Mouse (Mus musculus) layer of hippocampus, postnatal 10 days (tissue): Measurements from ENCODE around the gene Sdhd. TPM values are rescaled to one million over a fixed set of nuclear protein-coding genes. Genes with fewer than 3 reads are reported as not detected.

Experiments used
- total RNA-seq, 2 experiments: library from RNA; stranded (reverse); gene quantifications; 2 replicates each; pipeline ENCODE4 v1.2.3; 2021

Sdhd gene
- total RNA-seq, 2 experiments from 2014 or later: 140 to 155 TPM

Other genes starting within 250 kb of the Sdhd start
- under 1 TPM in 1 of 2 experiments, not detected in 1; 0.27 TPM for gene Plet1, start 109.3 kb downstream of the Sdhd start, total RNA-seq
- 10 to 100 TPM; 38.2 to 42.9 TPM for gene Pts, start 75.1 kb downstream of the Sdhd start, total RNA-seq
- gene Il18, start 49.0 kb downstream of the Sdhd start, total RNA-seq: 10 to 100 TPM; 23.8 to 27.2 TPM
- gene Bco2, start 48.6 kb downstream of the Sdhd start, total RNA-seq: 1 to 10 TPM; 1.9 to 2.0 TPM
- not detected for gene Tex12, start 42.5 kb downstream of the Sdhd start, total RNA-seq
- gene Timm8b, start 98 bp upstream of the Sdhd start, total RNA-seq: 100 to 1,000 TPM; 217 to 234 TPM
- gene Pih1d2, start 13.5 kb upstream of the Sdhd start, total RNA-seq: 1 to 10 TPM; 1.9 to 3.1 TPM
- 10 to 100 TPM; 24.4 to 26.4 TPM for gene Nkapd1, start 13.7 kb upstream of the Sdhd start, total RNA-seq
- 100 to 1,000 TPM; 128 to 140 TPM for gene Dlat, start 56.0 kb upstream of the Sdhd start, total RNA-seq
- gene Dixdc1, start 135.7 kb upstream of the Sdhd start, total RNA-seq: 10 to 100 TPM; 65.0 to 66.6 TPM
- 1 to 10 TPM; 1.3 to 1.8 TPM for gene 2310030G06Rik, start 142.7 kb upstream of the Sdhd start, total RNA-seq
- 10 to 100 TPM; 43.1 to 44.7 TPM for gene Cryab, start 147.5 kb upstream of the Sdhd start, total RNA-seq
- gene Hspb2, start 148.5 kb upstream of the Sdhd start, total RNA-seq: 1 to 10 TPM in 1 of 2 experiments, under 1 TPM in 1; 0.85 to 1.1 TPM
- gene Fdxacb1, start 164.4 kb upstream of the Sdhd start, total RNA-seq: 1 to 10 TPM; 5.5 to 6.2 TPM
- 10 to 100 TPM; 35.3 to 35.6 TPM for gene Alg9, start 171.2 kb upstream of the Sdhd start, total RNA-seq
- 10 to 100 TPM; 25.8 to 29.4 TPM for gene 1110032A03Rik, start 171.7 kb upstream of the Sdhd start, total RNA-seq
- gene Ppp2r1b, start 241.5 kb upstream of the Sdhd start, total RNA-seq: 10 to 100 TPM; 18.8 to 19.9 TPM